Mouse (Mus musculus): ENCODE results near the gene Cant1. TPM values are rescaled to one million over a fixed set of nuclear protein-coding genes. Genes with fewer than 3 reads are reported as not detected.

Cant1 gene
- total RNA-seq (2021), result 10 to 100 TPM; 37.9 to 41.0 TPM
- long read RNA-seq, experiment 1, full-length matches to known transcripts, result 30 of 41 reads
- long read RNA-seq, experiment 1, partial matches to known transcripts, result 3 of 41 reads
- long read RNA-seq, experiment 1, other reads (novel, unspliced or antisense), result 8 of 41 reads
- long read RNA-seq, experiment 2, full-length matches to known transcripts, result 31 of 46 reads
- long read RNA-seq, experiment 2, partial matches to known transcripts, result 6 of 46 reads
- long read RNA-seq, experiment 2, other reads (novel, unspliced or antisense), result 9 of 46 reads

DNA sequence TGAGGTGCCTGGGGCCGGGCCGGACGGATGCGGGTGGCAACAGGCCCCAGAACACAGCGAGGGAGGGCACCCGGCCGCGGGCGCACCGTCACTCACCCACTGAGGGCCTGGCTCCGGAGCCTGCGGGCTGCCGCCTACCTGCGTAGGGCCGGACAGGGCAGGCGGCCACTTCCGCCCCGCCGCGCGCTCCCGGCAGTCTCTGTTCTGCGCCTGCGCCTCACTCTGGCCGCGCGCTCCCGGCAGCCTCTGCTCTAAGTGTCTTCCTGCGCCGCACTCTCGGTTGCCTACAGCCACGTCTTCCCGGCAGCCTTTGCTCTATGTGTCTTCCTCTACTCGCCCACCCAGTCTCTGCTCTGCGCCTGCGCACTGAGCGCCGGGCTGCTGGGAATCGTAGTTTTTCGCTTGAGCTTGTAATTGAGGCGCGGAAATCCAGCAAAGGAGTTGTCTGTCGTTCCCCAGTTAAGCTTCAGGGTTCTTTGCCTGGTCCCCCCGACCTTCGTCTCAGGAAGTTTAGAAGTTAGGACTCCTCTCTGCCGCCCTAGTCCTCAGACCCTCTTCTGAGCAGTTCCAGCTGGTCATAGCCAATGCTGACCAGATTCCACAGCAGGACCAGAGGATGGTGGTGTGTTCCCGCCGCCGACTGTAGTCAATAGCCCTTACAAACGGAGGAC, at the start of gene Cant1:
Gene Cant1 (minus strand): TSS at position 253 of the 671 bp plus-strand sequence.
- Histone ChIP-seq H3K27ac (peak within 1 kb of the TSS; percentile 94), H3K4me3 (peak within 1 kb of the TSS; percentile 81)
- DNase-seq (ENCODE audit: extremely low spot score in 1 of 2, low spot score in 2 of 2), result peak; percentile 97 to 99
- intact Hi-C loops (cut with DNase I), result no loop called here
- TF ChIP-seq CTCF (IDR thresholded peaks at IDR 0.05), result no peak

DNA sequence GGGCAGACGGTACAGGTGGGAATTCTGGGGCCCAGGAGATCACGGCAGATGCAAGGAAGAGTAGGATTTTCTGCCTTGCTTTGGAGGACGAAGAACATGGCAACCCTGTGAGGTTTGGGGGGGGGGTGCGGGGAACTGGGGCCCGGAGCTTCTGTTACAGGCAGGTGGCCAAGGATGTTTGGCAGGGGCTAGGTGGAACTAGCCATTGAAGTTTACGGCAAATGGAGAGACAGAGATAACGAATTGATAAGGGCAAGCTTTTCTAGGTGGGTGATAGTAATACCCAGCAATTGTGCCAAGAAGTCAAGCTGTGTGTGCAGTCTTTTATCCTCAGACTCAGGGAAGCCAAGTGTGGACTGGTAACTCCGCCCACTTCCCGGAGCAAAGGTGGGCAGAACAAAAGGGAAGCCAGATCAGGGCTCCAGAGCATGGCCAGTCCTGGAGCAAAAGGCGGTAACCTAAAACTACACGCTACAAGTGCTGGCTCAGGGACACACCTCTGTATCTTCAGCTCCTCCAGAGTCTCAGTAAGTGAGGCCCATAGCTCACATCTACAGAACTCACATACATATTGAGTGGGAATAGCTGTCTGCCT, 48.7 kb upstream of the Cant1 start:
- intact Hi-C loops (cut with DNase I), result no loop called here
- DNase-seq (ENCODE audit: extremely low spot score in 1 of 2, low spot score in 2 of 2), result no peak
- no peak for TF ChIP-seq CTCF (IDR thresholded peaks at IDR 0.05)
- Histone ChIP-seq H3K27ac (no peak overlapping the region), H3K4me3 (no peak overlapping the region)

DNA sequence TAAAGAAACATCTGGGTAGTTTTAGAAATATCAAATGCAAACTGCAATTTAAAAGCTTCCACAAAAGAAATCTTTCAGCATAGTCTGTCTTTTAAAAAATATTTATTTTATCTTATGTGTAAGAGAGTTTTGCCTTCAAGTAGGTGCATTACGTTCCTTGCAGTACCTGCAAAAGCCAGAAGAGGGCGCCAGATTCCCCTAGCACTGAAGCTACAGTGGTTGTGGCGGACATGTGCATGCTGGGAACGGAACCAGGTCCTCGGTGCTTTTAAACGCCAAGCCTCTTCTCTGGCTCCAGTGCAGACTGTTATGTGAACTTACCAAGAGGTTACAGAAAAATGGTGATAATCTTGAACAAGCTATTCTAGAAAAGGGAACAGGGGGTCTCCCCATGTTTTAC, 41.4 kb upstream of the Cant1 start:
- no peak overlapping the region for H3K27ac ChIP-seq
- peak; percentile 64 for TF ChIP-seq CTCF (IDR thresholded peaks at IDR 0.05)
- intact Hi-C loops (cut with DNase I), result no loop called here
- no peak for DNase-seq (ENCODE audit: extremely low spot score in 1 of 2, low spot score in 2 of 2)
- no peak overlapping the region for H3K4me3 ChIP-seq

DNA sequence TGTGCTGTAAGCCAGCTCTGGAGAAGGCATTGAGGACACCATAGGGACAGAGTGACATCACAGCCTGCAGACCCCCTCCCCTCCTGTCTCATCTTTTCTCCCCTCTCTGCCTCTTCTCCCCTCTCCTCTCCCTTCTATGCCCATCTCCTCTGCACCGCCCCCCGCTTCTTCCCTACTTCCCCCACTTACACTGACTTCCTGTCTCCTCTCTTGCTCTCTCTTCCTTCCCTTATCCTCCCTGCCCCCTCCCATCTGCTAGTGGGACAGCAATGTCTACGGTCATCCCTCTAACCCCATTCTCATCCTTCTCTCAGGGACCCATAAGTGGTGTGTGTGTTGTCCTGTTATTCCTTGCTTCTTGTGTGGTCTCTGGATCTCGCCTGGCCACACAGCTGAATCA, 40.6 kb upstream of the Cant1 start:
- H3K27ac ChIP-seq, result no peak overlapping the region
- H3K4me3 ChIP-seq, result no peak overlapping the region
- intact Hi-C loops (cut with DNase I), result no loop called here
- no peak for TF ChIP-seq CTCF (IDR thresholded peaks at IDR 0.05)
- no peak for DNase-seq (ENCODE audit: extremely low spot score in 1 of 2, low spot score in 2 of 2)

DNA sequence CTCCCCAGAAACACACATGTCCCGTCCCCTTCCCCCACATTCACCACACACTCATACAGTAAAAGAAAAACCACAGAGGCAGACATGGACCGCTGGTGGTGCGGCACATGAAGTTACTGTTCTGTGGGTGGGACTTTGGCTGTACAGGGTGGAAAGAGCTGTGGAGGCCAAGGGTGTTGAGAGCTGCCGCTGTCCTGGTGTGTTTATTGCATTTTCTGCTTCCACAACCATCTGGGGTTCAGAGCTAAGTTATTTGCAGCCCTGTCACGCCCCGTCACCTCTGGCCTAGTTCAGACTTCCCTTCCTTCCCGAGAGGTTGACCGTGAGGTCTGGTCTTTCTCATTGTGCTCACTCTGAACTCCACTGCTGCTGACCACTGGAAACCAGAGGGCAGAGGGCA, 40.2 kb upstream of the Cant1 start:
- H3K27ac ChIP-seq, result no peak overlapping the region
- no peak for TF ChIP-seq CTCF (IDR thresholded peaks at IDR 0.05)
- intact Hi-C loops (cut with DNase I), result no loop called here

DNA sequence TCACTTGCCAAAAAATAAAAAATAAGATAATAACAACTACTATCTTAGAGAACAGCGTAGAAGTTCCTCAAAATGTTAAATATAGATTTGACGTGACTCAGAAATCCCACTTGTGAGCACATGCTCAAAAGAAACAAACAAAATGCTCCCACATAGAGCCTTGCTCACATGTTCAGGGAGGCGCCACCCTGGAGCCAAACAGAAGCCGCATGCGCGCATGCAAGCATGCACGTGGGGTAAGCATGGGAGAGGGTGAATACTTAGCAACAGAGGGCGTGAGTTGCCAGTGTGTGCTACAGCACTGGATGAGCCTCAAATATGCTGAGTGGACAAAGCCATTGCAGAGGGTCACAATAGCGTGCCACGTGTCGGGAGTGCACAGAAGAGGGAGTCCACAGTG, 38.1 kb upstream of the Cant1 start:
- Histone ChIP-seq H3K4me3 (no peak overlapping the region), H3K27ac (peak overlapping the region; percentile 32; the same call in 1 of the 2 replicates)
- intact Hi-C loops (cut with DNase I), result no loop called here
- DNase-seq (ENCODE audit: extremely low spot score in 1 of 2, low spot score in 2 of 2), result peak; percentile 46 to 59
- no peak for TF ChIP-seq CTCF (IDR thresholded peaks at IDR 0.05)

More for the DNA sequence above, 40.2 kb upstream of the Cant1 start:
- H3K4me3 ChIP-seq, result no peak overlapping the region
- no peak for DNase-seq (ENCODE audit: extremely low spot score in 1 of 2, low spot score in 2 of 2)

DNA sequence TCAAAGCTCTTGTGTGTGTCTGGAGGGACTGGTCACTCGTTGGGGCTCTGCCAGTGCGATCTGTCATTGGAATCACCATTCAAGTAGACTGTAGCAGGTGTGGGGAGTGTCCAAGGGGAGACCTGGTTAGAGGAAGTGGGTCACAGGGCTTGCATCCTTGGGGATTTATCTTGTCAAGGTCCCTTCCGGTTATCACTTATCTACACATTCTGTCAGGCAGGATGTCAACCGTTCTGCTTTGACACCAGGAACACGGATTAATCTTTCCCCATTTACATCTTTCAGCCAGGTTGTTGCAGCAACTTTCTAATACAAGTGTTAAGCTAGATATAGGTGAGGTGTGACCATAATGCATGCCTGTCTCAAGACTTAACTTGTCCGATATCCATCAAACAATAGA, 36.9 kb upstream of the Cant1 start:
- Histone ChIP-seq H3K27ac (no peak overlapping the region), H3K4me3 (no peak overlapping the region)
- no peak for TF ChIP-seq CTCF (IDR thresholded peaks at IDR 0.05)
- intact Hi-C loops (cut with DNase I), result no loop called here
- no peak for DNase-seq (ENCODE audit: extremely low spot score in 1 of 2, low spot score in 2 of 2)

DNA sequence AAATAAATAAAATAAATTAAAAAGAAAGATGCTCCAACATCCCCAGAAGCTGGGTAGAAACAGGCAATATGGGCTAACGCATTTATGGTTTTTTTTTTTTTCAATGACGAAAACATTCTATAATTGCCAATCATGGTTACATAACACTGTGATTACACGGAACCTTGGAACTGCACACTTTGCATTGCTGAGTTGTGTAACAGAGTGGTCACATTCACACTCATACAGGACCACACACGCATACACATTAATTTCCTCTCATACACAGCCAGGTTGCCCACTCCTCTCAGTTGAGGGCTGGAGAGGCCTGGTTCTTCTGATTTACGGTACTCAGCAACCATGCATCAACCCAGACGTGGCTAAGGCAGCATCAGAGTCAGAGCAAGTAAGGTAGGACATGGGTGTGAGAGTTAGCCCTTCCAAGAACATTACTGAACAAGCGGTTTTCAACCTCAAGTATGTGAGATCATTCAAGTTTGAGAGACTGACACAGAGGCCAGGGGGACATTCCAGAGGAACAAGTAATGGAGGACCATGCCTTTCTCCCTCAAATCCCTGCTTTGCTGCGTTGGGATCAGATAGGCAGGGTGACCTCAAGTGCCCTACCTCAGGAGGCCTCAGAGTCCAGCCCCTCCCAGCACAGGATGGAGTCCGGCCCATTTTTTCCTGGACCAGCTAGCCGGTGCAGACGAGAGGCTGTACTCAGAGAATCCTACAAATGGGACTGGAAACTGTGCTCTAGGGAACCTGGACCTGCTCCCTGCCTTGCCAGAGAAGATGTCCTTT, 35.2 kb upstream of the Cant1 start:
- no peak overlapping the region for H3K4me3 ChIP-seq
- DNase-seq (ENCODE audit: extremely low spot score in 1 of 2, low spot score in 2 of 2), result no peak
- no peak overlapping the region for H3K27ac ChIP-seq
- intact Hi-C loops (cut with DNase I), result no loop called here
- TF ChIP-seq CTCF (IDR thresholded peaks at IDR 0.05), result no peak; the same call in 1 of the 2 replicates

DNA sequence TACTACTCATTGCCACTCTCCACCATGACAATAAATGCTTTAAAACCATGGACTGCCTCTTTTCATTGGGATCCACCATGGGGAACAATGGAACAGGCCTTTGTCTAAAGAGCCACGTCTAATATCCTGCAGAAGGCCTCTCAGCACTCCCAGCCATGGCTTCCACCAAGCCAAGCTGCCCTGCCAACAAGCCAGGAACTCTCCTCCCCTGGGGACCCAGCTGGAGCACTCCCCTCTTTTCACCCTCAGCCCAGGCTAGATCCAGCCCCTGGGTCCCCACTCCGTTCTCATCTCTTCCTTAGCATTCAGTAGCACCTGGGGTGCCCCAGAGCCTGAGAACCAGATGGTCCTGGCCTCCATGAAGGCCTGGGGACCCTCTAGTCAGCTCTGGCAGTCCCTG, 34.1 kb upstream of the Cant1 start:
- intact Hi-C loops (cut with DNase I), result no loop called here
- no peak for TF ChIP-seq CTCF (IDR thresholded peaks at IDR 0.05)

DNA sequence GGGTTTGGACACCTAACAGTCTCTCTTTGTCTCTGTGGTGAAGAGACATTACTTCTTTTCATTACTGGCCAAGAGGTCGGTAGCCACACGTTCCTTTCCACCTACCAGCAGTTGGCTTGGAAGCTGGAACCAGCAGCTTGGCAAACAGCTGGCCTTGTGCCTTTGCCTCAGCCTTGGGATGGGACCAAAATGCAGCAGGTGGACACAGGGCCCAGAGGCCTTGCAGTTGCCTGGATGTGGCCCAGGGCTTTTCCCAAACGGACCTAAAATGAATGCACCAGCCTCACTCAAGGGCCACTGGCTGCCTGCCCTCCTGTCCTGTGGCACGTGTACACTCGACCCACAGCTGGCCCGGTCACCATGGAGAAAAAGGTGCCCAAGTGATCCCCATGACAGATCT, 32.3 kb upstream of the Cant1 start:
- no peak overlapping the region for H3K27ac ChIP-seq
- H3K4me3 ChIP-seq, result no peak overlapping the region
- DNase-seq (ENCODE audit: extremely low spot score in 1 of 2, low spot score in 2 of 2), result no peak
- no peak for TF ChIP-seq CTCF (IDR thresholded peaks at IDR 0.05)
- intact Hi-C loops (cut with DNase I), result no loop called here

More for the DNA sequence above, 34.1 kb upstream of the Cant1 start:
- Histone ChIP-seq H3K4me3 (no peak overlapping the region), H3K27ac (no peak overlapping the region)
- no peak for DNase-seq (ENCODE audit: extremely low spot score in 1 of 2, low spot score in 2 of 2)

DNA sequence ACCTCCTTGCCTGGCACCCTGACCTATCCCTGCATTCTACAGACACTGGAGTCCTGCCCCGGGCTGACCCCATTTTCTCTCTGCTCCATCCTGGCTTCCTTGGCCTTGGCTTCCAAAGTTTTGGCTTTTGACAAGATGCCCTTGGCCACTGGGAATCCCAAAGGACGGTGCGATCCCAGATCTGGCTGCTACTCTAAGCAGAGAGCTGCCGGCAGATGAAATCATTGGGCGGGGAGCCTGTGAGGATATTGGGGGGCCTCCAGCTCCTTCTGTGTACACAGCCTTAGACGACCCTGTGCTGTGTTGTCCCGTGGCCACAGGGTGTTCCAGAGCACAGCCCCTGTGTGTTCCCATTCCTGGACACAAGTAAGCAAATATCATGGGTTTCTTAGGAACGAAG, 29.5 kb upstream of the Cant1 start:
- no peak overlapping the region for H3K27ac ChIP-seq
- DNase-seq (ENCODE audit: extremely low spot score in 1 of 2, low spot score in 2 of 2), result no peak
- TF ChIP-seq CTCF (IDR thresholded peaks at IDR 0.05), result no peak
- H3K4me3 ChIP-seq, result no peak overlapping the region
- intact Hi-C loops (cut with DNase I), result no loop called here

DNA sequence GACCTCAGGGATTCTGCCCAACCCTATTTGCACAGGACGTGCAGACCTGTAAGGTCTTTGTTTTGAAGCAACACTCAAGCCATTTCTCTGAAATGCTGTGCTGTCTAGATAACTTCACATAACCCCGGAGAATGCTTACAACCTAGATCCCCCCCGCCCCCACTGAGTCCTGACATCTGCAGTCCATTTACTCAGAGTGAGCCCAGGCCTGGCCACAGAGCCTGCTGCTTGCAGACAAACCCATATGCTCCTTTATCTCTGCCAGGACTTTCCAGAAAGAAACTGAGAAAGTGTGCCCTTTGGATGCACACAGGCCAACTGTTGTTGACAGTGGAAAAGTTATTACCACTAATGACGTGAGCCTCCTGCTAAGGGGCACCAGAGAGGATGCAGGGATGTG, 28.5 kb upstream of the Cant1 start:
- DNase-seq (ENCODE audit: extremely low spot score in 1 of 2, low spot score in 2 of 2), result no peak
- Histone ChIP-seq H3K27ac (no peak overlapping the region), H3K4me3 (no peak overlapping the region)
- no peak for TF ChIP-seq CTCF (IDR thresholded peaks at IDR 0.05)
- intact Hi-C loops (cut with DNase I), result loop anchor here (2.0 kb wide), 1 partner anchor 43 kb away; no protein-coding TSS in a partner anchor
